Mouse (Mus musculus) cerebellum, adult 8-10 months (tissue): ENCODE results near the gene C8a.

Experiments used
- DNase-seq: peaks from one replicate; pipeline ENCODE4 v3.0.0; 2022

C8a gene

GRCm38 (mm10) chr4:104766065-104766464 lies 110.1 kb downstream of the C8a start, which contains the start of gene C8b:
C8b (plus strand) TSS chr4:104766317.
- DNase-seq = no peak
